Mouse (Mus musculus): ENCODE results near the gene Dync1i1.

Gene Dync1i1

GRCm38 (mm10) chr6:5967545-5967944 lies 242.1 kb downstream of the Dync1i1 start:
- DNase-seq (ENCODE audit: low spot score in 2 of 2): no peak

DNA sequence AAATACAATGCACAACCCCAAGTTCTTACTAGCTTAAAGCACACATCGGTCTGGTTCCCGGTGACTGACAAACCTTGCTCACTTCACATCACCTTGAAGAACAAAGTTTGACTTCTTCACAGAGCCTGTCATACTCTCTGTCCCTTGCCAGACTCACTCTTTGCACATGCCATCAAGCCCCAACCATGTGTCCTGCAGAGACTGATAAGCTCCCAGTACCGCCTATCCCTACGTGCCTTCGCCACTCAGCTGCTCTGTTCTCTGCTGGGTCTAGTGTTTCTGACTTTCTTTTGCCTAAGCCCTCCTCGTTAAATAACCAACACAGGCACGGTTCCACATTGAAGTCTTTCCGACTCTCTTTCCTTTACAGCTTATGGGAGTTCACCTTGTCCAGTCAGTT lies 244.2 kb downstream of the Dync1i1 start:
- no peak for DNase-seq (ENCODE audit: low spot score in 2 of 2)

GRCm38 (mm10) chr6:5976241-5976640 lies 250.8 kb downstream of the Dync1i1 start:
- no peak for DNase-seq (ENCODE audit: low spot score in 2 of 2)

GRCm38 (mm10) chr6:5977238-5977920 lies 251.9 kb downstream of the Dync1i1 start:
- no peak for DNase-seq (ENCODE audit: low spot score in 2 of 2)

DNA sequence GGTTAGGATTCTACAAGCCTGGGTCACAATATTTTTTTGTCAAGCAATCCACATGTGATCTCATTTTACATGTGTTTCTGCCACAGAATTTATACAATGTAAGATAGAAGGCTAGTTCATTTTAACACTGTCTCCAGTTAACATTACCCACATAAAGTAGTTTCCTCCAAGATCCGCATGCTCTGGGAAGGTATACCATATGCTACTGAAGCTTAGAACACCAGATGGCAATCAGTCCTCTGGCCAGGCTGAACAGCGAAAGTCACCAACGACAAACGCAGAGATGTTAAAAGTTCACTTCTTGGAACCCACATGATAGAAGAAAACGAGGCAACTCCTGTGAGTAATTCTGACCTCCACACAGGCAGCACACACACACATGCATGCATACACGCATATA lies 265.8 kb downstream of the Dync1i1 start:
- no peak for DNase-seq (ENCODE audit: low spot score in 2 of 2)

DNA sequence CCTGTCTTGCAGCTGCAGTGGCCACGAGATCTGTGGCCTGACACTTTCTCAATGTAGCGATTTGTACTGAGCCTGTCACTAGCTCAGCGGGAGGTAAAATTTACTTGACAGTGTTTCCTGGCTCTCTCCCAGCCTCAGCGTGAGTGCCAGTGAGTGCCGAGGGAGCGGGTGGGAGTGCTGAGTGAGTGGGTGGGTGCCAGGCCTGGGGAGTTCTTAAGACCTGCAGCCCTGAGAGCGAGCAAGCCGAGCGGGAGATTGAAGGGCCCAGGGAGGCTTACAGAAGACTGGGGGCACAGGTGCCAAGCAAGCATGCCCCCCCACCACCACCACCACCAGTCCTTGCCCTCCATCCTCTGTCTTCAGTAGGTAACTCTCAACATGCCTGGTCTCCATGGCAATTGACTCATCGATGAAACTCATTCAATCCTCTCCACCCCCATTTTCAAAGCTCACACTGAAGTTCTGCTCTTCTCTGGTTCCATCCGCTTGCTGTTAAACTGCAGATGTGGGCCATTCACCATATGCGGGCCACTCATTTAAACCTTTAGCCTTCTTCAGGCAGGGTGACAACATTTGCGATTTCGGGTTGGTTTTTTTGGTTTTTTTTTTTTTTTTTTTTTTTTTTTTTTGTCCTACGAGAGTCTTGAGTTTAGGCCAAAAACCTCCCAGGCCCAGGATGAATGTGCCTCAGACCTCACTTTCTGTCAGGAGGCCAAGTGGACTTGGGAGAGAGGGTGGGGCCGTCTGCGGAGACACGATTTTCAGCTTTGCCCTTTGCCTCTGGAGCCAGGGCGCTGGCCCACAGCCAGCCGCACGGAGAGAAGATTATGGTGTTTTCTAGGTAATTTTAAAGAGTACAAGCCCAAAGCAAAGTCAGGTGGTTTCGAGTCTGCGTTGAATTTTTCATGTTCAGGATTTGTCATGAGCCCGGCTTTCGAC lies 266.6 kb downstream of the Dync1i1 start:
- DNase-seq (ENCODE audit: low spot score in 2 of 2): peak; percentile 66 to 75

DNA sequence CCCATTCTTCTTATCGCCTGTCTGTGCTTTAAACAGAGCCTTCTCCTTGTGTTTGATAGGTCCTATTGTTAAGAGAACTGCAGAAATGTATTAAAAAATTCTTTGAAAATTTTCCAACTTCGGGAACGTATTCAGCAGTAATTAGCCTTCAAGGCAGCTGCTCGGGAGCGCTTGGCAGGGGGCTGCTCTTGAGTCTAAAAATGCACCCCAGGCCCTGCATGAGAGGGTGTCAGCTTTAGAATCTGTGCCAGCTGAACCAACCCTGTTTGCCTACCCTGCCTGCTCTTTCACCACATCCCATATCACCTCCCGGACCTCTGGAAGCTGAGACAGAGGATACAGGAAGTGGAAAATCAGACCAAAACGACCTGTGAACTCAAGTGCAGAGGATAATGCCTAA lies 267.6 kb downstream of the Dync1i1 start:
- DNase-seq (ENCODE audit: low spot score in 2 of 2): no peak

- DNase-seq (ENCODE audit: low spot score in 2 of 2): peak in 1 of 2 experiments; percentile 15
Observed at GRCm38 (mm10) chr6:5997535-5997934, 272.1 kb downstream of the Dync1i1 start.

DNA sequence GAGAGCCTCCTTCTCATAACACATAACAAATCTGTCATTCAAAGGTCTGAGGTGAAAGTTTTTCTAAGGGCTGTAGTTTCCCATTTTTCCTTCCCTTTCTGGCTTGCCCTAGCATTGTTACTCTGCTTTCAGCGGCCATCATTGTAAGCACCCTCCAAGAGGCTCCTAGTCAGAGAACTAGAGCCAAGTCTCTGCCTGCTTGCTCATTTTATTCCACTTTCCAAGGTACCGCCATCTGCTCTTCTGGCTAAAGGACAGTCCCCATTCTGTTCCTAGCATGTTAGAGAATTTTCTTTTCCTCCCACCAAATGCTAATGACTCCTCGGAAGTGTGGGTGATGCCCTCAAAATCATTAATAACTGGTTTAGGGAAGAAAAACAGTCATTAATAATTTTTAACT lies 276.6 kb downstream of the Dync1i1 start:
- no peak for DNase-seq (ENCODE audit: low spot score in 2 of 2)

GRCm38 (mm10) chr6:6004756-6005485 lies 279.5 kb downstream of the Dync1i1 start:
- DNase-seq (ENCODE audit: low spot score in 2 of 2): no peak

GRCm38 (mm10) chr6:6005762-6006431 lies 280.5 kb downstream of the Dync1i1 start:
- peak; percentile 75 to 78 for DNase-seq (ENCODE audit: low spot score in 2 of 2)

GRCm38 (mm10) chr6:6011364-6011763 lies 285.9 kb downstream of the Dync1i1 start:
- DNase-seq (ENCODE audit: low spot score in 2 of 2): no peak

DNA sequence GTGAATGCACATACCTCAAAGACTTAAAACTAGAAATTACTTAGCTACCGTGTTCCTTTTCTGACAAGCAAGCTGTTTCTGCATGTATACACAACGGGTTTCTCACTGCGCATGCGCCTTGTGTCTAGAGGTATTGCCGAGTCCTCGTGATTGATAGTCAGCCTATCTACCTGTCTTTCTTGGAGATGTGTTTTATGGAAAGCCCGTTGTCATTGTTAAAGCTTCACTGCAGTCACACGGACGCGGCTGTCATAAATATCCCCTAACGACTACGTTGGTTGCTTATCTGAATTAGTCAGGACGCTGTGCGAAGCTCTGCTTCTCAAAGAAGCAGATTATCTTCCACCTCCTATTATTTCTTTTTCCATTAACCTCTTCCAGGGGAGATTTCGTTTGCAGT lies 290.2 kb downstream of the Dync1i1 start:
- peak; percentile 30 to 34 for DNase-seq (ENCODE audit: low spot score in 2 of 2)

GRCm38 (mm10) chr6:6016931-6017330 lies 291.5 kb downstream of the Dync1i1 start:
- DNase-seq (ENCODE audit: low spot score in 2 of 2): no peak

GRCm38 (mm10) chr6:6023976-6024375 lies 298.5 kb downstream of the Dync1i1 start:
- no peak for DNase-seq (ENCODE audit: low spot score in 2 of 2)

DNA sequence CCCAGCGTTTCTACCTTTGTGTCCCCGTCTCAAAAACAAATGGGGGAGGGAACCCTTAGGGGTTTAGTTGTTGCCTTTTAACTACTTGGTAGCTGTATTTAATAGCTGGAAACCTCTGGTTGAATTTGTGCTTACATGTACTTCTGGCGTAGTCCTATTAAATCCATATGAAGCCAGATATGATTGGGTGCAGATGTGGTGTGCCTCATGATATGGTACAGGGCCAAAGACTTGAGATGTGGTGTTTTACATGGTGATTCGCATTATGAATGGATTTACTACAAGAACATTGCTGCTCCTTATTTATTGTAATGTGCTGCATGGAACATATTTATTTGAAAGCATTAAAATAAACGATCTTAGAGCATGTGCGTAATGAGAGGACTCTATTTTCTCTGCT lies 302.2 kb downstream of the Dync1i1 start:
- no peak for DNase-seq (ENCODE audit: low spot score in 2 of 2)

GRCm38 (mm10) chr6:6038773-6039550 lies 313.5 kb downstream of the Dync1i1 start:
- DNase-seq (ENCODE audit: low spot score in 2 of 2): no peak

- no peak for DNase-seq (ENCODE audit: low spot score in 2 of 2)
Observed at GRCm38 (mm10) chr6:6046729-6047424, 321.4 kb downstream of the Dync1i1 start.

DNA sequence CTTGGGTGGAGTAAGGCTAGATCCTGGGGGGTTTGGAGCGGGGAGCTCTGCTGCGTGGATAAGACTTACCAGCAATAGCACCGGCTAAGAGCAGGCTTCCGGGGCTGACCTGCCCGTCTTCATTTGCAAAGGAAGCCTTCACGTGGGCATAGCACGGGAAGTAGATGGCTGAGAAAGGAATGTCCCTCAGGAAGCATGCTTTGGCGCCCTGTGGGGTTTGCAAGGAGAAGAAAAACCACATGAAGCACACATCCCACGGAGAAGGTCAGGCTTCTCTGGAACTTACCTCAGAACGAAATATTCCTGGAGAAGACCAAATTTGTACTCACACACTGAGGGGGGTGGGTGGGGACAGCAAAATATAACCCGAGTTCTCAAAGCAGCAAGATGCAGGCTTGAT lies 327.3 kb downstream of the Dync1i1 start:
- DNase-seq (ENCODE audit: low spot score in 2 of 2): no peak

DNA sequence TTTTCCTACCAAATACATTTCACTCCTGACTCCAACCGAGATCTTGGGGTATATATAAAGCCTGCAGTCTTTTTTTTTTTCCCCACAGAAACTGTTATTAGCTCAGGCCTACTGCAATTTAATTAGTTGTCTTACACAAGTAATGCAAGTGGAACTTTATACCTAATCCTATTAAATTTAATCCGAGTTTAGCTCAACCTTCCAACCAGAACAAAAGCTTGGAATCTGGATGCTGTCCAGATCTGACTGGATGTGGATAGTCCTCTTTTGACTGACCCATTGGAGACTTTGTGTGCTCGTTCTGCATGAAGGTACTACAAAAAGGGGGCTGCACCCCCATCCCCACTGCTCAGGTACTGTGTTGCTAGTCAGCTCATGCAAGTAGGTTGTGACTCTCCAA lies 328.5 kb downstream of the Dync1i1 start:
- no peak for DNase-seq (ENCODE audit: low spot score in 2 of 2)
